Mouse (Mus musculus) CD4-positive helper T cell, adult 2 months (primary cell): Measurements from ENCODE around the gene Pold4.

Experiments
- DNase-seq: peaks from one replicate; pipeline ENCODE4 v3.0.0-alpha.2; 2012; ENCODE audit warnings: low read depth, missing footprints, low spot score

Pold4 gene

DNA sequence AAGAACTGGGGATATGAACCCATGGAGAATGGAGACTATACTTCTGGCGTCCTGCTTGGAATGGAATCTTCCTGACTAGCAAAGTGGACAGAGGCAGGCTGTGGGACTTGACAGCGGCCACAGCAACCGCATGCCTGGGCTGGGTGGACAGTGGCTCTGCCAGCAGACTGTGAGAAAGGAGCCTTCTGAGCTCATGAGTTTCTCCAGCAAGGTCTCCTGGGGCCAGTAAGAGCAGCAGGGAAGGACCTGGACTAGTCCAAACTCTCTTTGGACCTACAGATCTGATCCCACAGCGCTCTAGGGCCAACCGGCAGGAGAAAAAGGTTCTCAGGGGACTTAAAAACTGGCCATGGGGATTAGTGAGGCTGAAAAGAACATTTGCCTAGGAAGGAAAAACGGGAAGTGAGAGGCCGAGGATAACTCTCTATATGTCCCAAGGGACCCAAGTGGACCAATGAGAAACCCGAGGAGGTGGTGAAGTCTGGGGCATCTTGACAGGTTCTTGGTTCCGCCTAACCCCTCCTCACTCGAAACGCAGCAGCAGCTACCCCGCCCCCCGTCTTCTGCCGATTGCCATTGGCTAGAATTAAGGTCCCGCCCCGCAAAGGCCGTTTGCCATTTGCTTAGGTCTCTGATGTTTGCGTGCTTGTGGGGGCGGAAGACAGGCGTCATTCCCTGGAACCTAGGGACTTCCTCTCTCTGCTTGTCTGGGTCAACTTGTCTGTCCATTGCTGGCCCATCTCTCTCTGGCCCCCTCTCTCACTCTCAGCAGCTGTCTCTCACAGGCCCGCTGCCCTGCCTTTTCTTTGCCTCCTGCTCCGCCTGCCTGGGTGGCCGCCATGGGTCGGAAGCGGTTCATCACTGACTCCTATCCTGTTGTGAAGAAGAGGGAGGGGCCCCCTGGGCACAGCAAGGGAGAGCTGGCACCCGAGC lies at the start of gene Pold4:
Gene Pold4, plus strand, starts transcription at position 647 of the 933 bp plus-strand sequence.
- DNase-seq, result peak; percentile 96

DNA sequence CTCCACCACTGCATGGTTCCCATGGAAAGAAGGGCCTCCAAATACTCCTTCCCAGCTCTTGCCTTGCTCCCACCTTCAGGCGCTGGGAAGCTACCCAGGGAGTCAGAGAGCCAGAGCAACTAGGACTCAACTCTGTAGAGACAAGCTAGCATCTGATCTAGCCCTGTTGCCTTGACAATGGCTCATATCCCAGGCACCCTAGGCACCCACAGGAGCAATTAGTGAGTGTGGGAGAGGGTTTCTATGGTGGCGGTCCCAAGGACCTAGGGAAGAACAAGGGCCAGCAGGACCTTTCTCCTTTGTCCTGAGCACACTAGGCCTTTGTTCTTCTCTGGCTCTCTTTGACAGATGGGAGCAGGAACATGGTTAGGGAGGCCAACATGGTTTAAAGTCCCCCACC lies 48.0 kb upstream of the Pold4 start:
- no peak for DNase-seq

DNA sequence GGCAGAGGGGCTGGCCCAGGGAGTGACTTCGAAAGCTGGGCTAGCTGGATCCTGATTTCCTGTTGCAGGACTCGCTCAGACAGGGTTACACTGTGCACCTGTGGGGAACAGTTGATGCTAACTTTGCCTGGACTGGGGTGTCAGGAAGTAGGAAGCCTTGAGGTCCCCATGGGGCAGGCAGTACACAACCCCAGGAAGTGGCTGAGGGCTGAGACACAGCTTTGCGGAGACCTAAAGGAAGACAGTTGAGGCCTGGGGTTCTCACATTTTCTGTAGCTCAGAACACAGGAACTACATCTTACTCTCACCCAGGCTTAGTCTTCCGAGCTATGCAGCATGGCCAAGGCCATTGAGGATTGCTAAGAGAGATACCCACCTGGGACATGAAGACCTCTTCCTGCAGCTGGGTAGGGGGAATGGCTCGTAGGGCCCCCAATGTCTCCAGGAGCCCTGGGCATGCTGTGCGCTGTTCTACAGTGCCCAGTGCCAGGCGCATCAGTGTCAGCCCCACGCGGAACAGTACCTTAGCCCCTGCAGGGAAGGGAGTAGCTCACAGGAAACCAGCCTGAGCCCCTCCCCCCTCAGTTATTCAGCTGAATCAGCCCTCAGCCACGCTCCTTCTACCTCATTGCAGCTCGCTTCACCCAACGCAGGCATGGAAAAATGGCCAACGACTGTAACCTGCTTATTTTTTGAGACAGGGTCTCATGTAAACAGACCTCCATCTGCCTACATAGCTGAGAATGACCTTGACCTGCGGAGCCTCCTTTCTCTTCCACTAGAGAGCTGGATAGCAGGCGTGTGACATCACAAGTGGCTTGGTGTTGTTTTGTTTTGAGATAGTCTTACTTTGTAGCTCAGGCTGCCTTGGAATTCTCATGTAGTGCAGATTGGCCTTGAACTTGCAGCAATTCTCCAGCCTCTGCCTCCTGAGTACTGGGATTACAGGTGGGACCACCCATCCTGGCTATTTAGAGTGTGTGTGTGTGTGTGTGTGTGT lies 46.4 kb upstream of the Pold4 start:
- DNase-seq, result peak; percentile 88

DNA sequence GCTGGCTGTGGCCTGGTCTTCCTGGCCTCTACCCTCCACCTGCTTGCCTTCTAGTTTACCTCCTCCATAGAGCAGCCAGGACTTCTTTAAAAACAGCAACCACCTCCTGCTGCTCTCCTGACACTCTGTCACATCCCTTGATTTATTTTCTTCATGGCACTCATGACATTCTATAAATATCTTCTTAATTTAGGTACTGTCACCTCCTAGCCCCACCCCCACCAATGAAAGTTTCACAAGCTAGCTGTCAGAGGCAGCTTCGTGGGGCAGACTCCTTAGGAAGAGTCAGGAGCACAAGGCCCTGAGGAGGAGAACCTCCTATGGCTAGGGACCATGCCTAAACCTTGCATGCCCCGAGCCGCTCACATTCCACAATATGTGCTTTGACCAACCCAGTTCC lies 44.4 kb upstream of the Pold4 start:
- DNase-seq, result no peak

DNA sequence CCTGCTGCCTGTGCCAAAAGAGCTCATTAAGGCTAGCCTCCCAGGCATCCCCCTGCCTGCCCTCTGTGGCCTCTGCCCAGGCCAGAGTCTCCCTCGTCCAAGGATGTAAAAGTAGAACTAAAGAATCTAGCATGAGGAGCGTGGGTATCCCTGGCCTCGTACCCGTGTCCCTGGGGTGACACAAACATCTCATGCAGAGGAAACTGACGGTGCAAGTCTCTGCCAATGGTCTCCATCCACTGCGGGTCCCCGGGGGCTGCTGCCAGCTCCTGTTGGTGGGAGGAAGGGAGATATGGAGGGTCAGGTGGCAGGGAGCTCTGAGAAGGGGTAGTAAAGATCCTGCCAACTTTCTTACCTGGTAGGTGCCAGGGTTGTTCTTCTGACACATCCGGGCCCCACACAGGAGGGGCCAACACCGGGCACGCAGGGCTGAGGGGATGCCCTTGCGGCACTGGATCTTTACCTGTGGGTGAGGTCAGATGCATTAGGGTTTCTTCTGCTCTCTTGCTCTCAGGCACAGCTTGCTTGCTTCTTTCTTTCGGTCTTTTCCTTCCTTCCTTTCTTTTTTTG lies 42.6 kb upstream of the Pold4 start:
- peak; percentile 49 for DNase-seq

DNA sequence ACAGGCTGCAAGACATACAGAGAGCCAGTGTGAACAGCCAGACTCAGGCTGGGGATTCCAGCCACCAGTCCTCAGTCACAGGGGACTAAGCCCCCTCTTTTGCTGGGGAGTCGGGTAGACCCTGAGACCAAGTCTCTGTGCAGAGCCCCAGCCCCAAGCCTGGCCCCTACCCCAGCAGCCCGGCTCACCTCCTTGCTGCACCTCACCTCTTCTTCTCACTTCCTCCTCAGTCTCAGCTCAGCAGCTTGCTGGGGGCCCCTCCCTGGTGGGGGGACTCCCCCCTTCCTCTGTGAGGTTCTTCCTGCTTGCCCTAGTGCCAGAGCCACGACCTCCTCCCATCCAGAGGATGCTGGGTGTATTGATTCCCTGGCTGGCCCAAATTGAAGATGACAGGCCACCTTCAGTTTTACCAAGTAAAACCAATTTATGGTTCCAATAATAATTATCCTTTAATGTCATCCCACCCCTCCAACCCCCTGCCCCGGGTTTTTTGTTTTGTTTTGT lies 40.8 kb upstream of the Pold4 start, which contains the start of gene Tbc1d10c:
Gene Tbc1d10c, minus strand, starts transcription at position 454 of the 504 bp plus-strand sequence.
- peak; percentile 89 for DNase-seq

DNA sequence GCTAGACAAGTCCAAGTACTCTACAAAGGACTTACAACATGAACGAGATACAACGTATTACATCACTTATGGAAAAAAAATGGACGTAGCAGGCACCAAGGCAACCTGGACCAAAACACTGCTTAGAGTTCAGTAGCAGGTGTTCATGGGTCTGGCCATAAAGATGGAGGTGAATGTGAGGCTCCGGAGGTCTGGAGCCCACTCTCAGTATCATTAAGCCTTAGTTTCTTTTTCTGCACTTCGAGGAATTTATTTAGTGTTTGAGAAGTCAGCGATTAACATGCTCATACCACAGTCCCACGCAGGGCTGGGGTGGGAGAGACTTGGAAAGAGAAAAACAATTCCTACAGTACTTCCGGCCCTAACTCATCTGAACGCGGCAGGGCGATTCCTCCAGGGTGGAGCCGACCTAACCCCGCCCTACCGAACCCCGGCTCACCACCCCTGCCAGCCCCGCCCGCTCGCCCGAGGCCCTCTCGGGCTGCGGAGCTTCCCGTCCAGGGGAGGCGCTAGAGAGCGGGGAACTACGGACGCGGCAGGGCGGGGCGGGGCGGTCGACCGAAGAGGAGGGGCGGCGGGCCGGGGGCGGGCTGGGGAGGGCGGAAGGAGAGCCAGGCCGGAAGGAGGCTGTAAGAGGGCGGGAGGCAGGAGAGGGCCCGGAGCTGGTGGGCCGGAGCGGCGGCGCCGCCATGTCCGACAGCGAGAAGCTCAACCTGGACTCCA lies 40.0 kb upstream of the Pold4 start, which contains the start of gene Ppp1ca:
Gene Ppp1ca, plus strand, starts transcription at position 538 of the 723 bp plus-strand sequence.
- DNase-seq, result peak; percentile 97

DNA sequence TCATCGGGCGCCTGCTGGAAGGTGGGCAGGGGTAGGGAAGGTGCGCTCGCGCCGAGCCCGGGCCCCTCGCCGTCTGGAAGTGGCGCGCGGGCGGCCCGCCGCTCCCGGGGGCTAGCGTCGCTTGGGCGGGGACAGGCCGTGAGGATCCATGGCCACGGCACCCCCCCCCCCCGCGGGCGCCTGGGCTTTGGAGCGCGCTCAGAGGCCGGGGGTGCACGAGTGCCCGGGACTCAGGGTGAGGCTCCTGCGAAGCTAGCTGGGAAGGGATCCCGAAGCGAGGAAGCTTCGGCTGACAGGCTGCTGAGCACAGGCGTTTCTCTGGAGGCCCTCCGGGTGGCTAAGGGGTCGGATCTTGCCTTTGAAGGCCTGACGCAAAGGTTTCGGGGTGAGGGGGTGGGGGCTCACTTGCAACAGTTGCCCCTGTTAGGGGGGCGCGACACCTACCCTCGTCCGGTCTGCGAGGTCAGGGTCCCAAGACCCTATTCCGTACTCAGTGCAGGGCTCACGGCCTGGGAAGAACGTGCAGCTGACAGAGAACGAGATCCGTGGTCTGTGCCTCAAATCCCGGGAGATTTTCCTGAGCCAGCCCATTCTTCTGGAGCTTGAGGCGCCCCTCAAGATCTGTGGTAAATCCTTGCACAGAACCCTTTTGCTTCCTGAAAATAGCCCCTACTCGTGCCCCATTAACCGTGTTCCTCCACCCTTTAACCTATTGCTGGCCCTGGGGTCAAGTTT lies 39.3 kb upstream of the Pold4 start:
- DNase-seq, result no peak

DNA sequence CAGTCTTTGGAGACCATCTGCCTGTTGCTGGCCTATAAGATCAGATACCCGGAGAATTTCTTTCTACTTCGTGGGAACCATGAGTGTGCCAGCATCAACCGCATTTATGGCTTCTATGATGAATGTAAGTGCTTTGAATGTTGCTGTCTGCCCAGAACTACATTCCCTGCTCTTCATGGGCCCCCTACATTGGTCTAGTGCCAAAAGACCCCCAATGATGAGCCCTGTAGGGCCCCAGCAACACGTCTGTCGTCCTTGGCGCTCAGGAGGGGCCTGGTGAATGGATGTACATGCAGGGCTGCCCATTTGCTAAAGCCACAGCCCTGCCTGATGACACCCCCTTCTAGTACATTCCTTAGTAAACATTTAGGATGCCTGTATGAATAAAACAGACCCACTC lies 38.6 kb upstream of the Pold4 start:
- no peak for DNase-seq

DNA sequence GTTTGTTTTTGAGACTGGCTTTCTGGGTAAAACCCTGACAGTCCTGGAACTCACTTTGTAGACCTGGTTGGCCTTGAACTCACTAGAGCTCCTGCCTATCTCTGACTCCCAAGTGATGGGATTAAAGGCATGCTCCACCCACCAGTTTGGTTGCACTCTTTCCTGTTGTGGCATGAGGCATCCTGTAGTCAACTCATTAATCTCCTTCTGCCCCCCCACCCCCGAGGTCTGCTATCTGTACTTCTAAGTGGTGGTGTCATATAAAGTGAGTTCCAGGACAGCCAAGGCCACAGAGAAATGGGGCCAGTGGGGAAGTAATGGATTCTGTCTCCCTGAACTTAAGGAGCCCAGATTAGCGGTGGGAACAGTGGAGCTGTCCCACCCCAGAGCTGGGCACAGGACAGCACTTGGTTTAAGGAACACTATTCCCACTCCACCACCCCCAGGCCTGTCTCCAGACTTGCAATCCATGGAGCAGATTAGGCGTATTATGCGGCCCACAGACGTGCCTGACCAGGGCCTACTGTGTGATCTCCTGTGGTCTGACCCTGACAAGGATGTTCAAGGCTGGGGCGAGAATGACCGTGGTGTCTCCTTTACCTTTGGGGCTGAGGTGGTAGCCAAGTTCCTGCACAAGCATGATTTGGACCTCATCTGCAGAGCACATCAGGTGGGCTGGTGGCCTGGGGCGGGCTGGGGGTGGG lies 37.5 kb upstream of the Pold4 start:
- DNase-seq, result peak; percentile 58

DNA sequence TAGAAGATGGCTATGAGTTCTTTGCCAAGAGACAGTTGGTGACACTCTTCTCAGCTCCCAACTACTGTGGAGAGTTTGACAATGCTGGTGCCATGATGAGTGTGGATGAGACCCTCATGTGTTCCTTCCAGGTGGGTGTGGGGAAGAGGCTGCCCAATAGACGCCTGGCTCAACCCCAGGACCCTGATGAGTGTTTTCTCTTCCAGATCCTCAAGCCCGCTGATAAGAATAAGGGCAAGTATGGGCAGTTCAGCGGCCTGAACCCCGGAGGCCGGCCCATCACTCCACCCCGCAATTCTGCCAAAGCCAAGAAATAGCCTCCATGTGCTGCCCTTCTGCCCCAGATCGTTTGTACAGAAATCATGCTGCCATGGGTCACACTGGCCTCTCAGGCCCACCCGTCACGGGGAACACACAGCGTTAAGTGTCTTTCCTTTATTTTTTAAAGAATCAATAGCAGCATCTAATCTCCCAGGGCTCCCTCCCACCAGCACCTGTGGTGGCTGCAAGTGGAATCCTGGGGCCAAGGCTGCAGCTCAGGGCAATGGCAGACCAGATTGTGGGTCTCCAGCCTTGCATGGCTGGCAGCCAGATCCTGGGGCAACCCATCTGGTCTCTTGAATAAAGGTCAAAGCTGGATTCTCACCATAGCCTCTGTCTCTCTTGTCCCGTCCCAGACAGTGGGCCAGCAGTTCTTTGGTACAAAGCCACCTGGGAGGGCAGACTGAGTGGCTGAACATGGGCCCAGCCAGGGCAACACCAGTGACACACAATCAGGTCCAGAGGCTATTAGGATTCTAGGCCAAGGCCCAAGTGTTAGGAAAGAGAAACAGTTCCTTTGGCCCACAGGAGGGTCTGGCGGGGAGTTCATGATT lies 36.7 kb upstream of the Pold4 start:
- DNase-seq, result no peak

DNA sequence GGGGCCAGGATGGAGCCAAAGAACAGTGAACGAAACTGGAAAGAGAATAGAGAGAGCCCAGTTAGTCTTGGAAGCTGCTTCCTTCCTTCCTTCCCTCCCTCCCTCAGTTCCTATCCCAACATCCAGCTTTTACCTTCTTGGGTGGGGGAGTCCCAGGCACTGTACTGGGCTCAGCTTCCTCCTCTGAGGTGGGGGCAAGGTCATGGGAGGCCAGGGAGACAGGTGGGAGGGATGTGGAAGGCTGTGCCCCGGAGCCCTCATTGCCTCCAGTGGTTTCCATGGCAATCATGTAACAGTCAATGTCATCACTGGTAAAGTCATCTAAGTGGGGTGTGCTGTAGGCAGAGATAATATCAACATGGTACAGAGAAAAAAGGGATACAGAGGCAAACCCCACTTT lies 35.7 kb upstream of the Pold4 start:
- DNase-seq, result peak; percentile 25

DNA sequence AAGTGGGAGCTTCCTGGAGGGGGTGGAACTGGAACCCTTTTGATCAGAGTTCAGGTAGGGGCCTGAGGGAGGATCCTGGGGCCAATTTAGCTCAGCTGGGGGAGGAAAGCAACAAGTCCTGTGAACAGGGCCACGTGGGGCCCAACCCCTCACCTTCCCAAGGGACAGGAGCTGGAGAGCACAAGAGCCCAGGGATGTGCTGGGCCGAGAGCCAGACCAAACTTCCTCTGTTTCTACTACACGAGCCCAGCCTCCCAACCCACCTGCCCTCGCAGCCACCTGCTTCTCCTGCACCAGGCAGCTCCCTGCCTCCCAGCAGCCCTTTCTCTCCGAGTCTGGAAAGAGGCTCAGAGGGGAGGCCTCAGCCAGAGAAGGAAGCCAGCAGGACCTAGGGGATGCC lies 35.2 kb upstream of the Pold4 start:
- DNase-seq, result no peak

DNA sequence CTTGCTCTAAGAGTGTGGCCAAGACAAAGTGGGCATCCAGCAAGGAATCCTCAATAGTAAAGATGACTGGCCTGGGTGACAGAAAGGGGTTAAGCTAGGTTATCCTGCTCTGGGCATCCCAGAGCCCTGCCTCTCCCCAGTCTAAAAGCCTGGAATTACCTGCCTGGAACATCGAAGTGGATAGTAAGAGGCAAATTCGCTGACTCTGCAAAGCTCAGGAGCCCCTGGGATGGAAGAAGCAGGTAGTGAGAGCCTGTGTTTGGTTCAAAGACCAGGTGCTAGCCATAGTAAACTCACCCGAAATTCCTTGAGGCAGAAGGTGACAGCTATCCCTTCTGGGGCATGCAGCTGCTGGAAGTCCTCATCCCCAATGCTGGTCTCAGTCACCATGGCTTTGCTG lies 34.5 kb upstream of the Pold4 start:
- DNase-seq, result no peak

DNA sequence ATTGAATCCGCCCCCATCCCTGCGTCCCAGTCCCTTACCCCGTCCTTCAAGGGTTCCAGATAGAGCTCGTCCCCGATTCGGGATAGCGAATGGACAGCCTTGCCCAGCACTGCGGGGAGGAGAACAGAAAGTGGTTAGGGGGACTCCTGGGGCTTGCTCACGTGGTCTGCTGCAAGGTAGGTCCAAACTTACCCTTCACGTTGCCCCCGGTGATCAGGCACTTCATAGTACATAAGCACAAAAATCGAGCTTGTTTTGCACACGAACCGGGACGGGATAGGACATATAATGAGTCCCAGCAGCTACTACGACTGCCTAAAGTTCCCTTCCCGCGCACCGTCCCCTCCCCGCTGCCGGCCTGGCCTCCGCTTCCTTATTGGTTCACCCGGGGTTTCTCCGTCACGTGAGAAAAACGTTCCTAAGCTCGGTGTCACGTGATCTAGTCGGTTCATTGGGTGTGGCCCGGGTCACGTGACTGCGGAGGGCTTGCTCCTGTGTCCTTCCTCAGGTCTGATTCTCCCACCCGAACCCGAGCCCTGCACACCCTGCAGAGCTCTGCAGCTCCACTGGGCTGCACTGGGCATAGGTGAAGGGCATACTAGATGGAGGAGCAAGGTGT lies 30.3 kb upstream of the Pold4 start, which contains the start of gene Rad9a:
Gene Rad9a, minus strand, starts transcription at position 372 of the 619 bp plus-strand sequence.
- peak; percentile 95 for DNase-seq

DNA sequence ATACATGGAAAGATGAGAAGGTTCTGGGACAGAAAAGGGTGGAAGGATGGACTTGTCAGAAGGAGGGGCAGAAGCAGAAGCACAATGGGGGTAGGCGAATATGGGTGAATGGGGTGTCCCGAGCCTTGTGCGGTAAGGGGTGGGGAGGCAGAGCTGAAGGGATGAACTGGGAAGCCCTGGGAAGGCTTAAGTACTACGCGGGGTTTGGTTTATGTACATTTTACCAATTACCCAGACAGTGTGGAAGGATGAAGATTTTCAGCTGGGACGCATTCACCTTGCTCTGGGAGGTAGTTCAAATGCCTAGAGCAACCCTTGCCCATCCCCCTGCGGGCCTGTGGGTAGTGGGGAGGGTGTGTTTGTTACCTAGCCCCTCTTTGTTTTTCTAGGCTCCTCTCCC lies 29.6 kb upstream of the Pold4 start:
- no peak for DNase-seq

DNA sequence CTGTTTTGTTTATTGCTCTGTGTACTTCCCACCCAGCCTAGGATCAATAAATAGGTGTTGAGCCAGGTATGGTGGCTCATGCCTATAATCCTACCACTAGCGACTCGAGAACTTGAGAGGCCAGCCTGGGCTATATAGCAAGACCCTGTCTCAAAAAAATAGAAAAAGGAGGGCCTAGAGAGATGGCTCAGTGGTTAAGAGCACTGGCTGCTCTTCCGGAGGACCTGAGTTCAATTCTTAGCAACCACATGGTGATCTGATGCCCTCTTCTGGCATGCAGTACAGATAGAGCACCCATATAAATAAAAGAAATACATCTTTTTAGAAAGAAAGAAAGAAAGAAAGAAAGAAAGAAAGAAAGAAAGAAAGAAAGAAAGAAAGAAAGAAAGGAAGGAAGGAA lies 28.6 kb upstream of the Pold4 start:
- peak; percentile 74 for DNase-seq
